Mouse (Mus musculus): ENCODE measurements around the gene Stn1. TPM values are rescaled to one million over a fixed set of nuclear protein-coding genes. Genes with fewer than 3 reads are reported as not detected.

The Stn1 gene
- polyA plus RNA-seq, 1 experiment from 2014 or later: 34.2 TPM

- Histone ChIP-seq H3K4me3 (no peak overlapping the region), H3K27ac (ENCODE audit: poor library complexity, severe bottlenecking) (no peak overlapping the region), H3K4me2 (no peak overlapping the region), H3K4me1 (replicated peaks) (peaks cover 72% of the 10 kb centered on the region), H3K36me3 (peaks cover 8% of the 10 kb centered on the region; the same call in 1 of the 2 replicates), H3K9ac (no peak overlapping the region), H3K27me3 (replicated peaks) (no peaks in the 10 kb centered on the region), H3K9me3 (replicated peaks) (peaks cover 3% of the 10 kb centered on the region; the same call in 1 of the 2 replicates)
- WGBS: 61% methylated on average over 9 of the region's 9 CpGs
- no peak for ATAC-seq (ENCODE audit: insufficient number of reproducible peaks, low FRiP score)
These were observed 75.9 kb downstream of the Stn1 start for GRCm38 (mm10) chr19:47461386-47461785.

- peaks cover 82% of the 10 kb centered on the region for H3K4me1 ChIP-seq (replicated peaks)
- WGBS: 65% methylated on average over 19 of the region's 19 CpGs
- peaks cover 8% of the 10 kb centered on the region; the same call in 1 of the 2 replicates for H3K36me3 ChIP-seq
- no peak overlapping the region for H3K4me3 ChIP-seq
- no peaks in the 10 kb centered on the region for H3K27me3 ChIP-seq (replicated peaks)
- ATAC-seq (ENCODE audit: insufficient number of reproducible peaks, low FRiP score): no peak
- H3K9me3 ChIP-seq (replicated peaks): peaks cover 3% of the 10 kb centered on the region; the same call in 1 of the 2 replicates
- no peak overlapping the region; the same call in 1 of the 2 replicates for H3K9ac ChIP-seq
- no peak overlapping the region for H3K27ac ChIP-seq (ENCODE audit: poor library complexity, severe bottlenecking)
- peak overlapping the region; percentile 32 for H3K4me2 ChIP-seq
These were observed 77.0 kb downstream of the Stn1 start for GRCm38 (mm10) chr19:47460120-47460960.

GRCm38 (mm10) chr19:47459214-47459613 lies 78.1 kb downstream of the Stn1 start:
- Histone ChIP-seq H3K9me3 (replicated peaks) (peaks cover 3% of the 10 kb centered on the region; the same call in 1 of the 2 replicates), H3K27ac (ENCODE audit: poor library complexity, severe bottlenecking) (no peak overlapping the region), H3K4me2 (0 out of 2 replicates have a peak overlapping the region, but pooled peaks have one; percentile 8), H3K4me1 (replicated peaks) (peaks cover 89% of the 10 kb centered on the region), H3K27me3 (replicated peaks) (no peaks in the 10 kb centered on the region), H3K9ac (peak overlapping the region; percentile 28; the same call in 1 of the 2 replicates), H3K4me3 (no peak overlapping the region), H3K36me3 (peaks cover 8% of the 10 kb centered on the region; the same call in 1 of the 2 replicates)
- 85% methylated on average over 4 of the region's 5 CpGs for WGBS
- no peak for ATAC-seq (ENCODE audit: insufficient number of reproducible peaks, low FRiP score)

GRCm38 (mm10) chr19:47458504-47459161 lies 78.7 kb downstream of the Stn1 start:
- Histone ChIP-seq H3K36me3 (peaks cover 8% of the 10 kb centered on the region; the same call in 1 of the 2 replicates), H3K27me3 (replicated peaks) (no peaks in the 10 kb centered on the region), H3K4me1 (replicated peaks) (peaks cover 95% of the 10 kb centered on the region), H3K9me3 (replicated peaks) (peaks cover 3% of the 10 kb centered on the region; the same call in 1 of the 2 replicates), H3K4me2 (peak overlapping the region; percentile 8; the same call in 1 of the 2 replicates), H3K9ac (peak overlapping the region; percentile 28; the same call in 1 of the 2 replicates), H3K27ac (ENCODE audit: poor library complexity, severe bottlenecking) (0 out of 2 replicates have a peak overlapping the region, but pooled peaks have one; percentile 7), H3K4me3 (no peak overlapping the region)
- WGBS: 52% methylated on average over 17 of the region's 17 CpGs
- no peak for ATAC-seq (ENCODE audit: insufficient number of reproducible peaks, low FRiP score)

GRCm38 (mm10) chr19:47457711-47458503 lies 79.4 kb downstream of the Stn1 start:
- WGBS: 45% methylated on average over 13 of the region's 13 CpGs
- H3K4me1 ChIP-seq (replicated peaks): peaks cover 96% of the 10 kb centered on the region
- peaks cover 8% of the 10 kb centered on the region; the same call in 1 of the 2 replicates for H3K36me3 ChIP-seq
- H3K9ac ChIP-seq: 0 out of 2 replicates have a peak overlapping the region, but pooled peaks have one; percentile 28
- no peaks in the 10 kb centered on the region for H3K27me3 ChIP-seq (replicated peaks)
- peak overlapping the region; percentile 27 for H3K27ac ChIP-seq (ENCODE audit: poor library complexity, severe bottlenecking)
- ATAC-seq (ENCODE audit: insufficient number of reproducible peaks, low FRiP score): peak; percentile 27; the same call in 1 of the 2 replicates
- H3K9me3 ChIP-seq (replicated peaks): peaks cover 3% of the 10 kb centered on the region; the same call in 1 of the 2 replicates
- no peak overlapping the region for H3K4me3 ChIP-seq
- H3K4me2 ChIP-seq: peak overlapping the region; percentile 8; the same call in 1 of the 2 replicates

- Histone ChIP-seq H3K9ac (no peak overlapping the region), H3K4me1 (replicated peaks) (peaks cover 96% of the 10 kb centered on the region), H3K27me3 (replicated peaks) (no peaks in the 10 kb centered on the region), H3K9me3 (replicated peaks) (no peaks in the 10 kb centered on the region), H3K4me2 (no peak overlapping the region), H3K27ac (ENCODE audit: poor library complexity, severe bottlenecking) (no peak overlapping the region), H3K4me3 (no peak overlapping the region), H3K36me3 (no peaks in the 10 kb centered on the region)
- no peak for ATAC-seq (ENCODE audit: insufficient number of reproducible peaks, low FRiP score)
- WGBS: 74% methylated on average over 6 of the region's 6 CpGs
These were observed 81.3 kb downstream of the Stn1 start for GRCm38 (mm10) chr19:47456021-47456420.

GRCm38 (mm10) chr19:47455001-47455755 lies 82.1 kb downstream of the Stn1 start:
- Histone ChIP-seq H3K27me3 (replicated peaks) (no peaks in the 10 kb centered on the region), H3K4me1 (replicated peaks) (peaks cover 97% of the 10 kb centered on the region), H3K27ac (ENCODE audit: poor library complexity, severe bottlenecking) (peak overlapping the region; percentile 96), H3K9ac (peak overlapping the region; percentile 58; the same call in 1 of the 2 replicates), H3K9me3 (replicated peaks) (no peaks in the 10 kb centered on the region), H3K4me2 (peak overlapping the region; percentile 38; the same call in 1 of the 2 replicates), H3K4me3 (no peak overlapping the region), H3K36me3 (no peaks in the 10 kb centered on the region)
- WGBS: 60% methylated on average over 15 of the region's 15 CpGs
- no peak for ATAC-seq (ENCODE audit: insufficient number of reproducible peaks, low FRiP score)

GRCm38 (mm10) chr19:47454167-47455000 lies 82.9 kb downstream of the Stn1 start:
- H3K4me3 ChIP-seq: no peak overlapping the region
- 41% methylated on average over 11 of the region's 11 CpGs for WGBS
- no peaks in the 10 kb centered on the region for H3K36me3 ChIP-seq
- H3K4me2 ChIP-seq: peak overlapping the region; percentile 38
- peaks cover 97% of the 10 kb centered on the region for H3K4me1 ChIP-seq (replicated peaks)
- H3K9ac ChIP-seq: peak overlapping the region; percentile 58; the same call in 1 of the 2 replicates
- ATAC-seq (ENCODE audit: insufficient number of reproducible peaks, low FRiP score): no peak
- no peaks in the 10 kb centered on the region for H3K9me3 ChIP-seq (replicated peaks)
- peak overlapping the region; percentile 96 for H3K27ac ChIP-seq (ENCODE audit: poor library complexity, severe bottlenecking)
- H3K27me3 ChIP-seq (replicated peaks): no peaks in the 10 kb centered on the region

GRCm38 (mm10) chr19:47453352-47453751 lies 84.0 kb downstream of the Stn1 start:
- H3K9me3 ChIP-seq (replicated peaks): no peaks in the 10 kb centered on the region
- peak overlapping the region; percentile 35; the same call in 1 of the 2 replicates for H3K9ac ChIP-seq
- peaks cover 97% of the 10 kb centered on the region for H3K4me1 ChIP-seq (replicated peaks)
- H3K4me3 ChIP-seq: no peak overlapping the region
- no peaks in the 10 kb centered on the region for H3K27me3 ChIP-seq (replicated peaks)
- ATAC-seq (ENCODE audit: insufficient number of reproducible peaks, low FRiP score): no peak
- 87% methylated on average over 7 of the region's 7 CpGs for WGBS
- no peaks in the 10 kb centered on the region for H3K36me3 ChIP-seq
- H3K4me2 ChIP-seq: no peak overlapping the region
- H3K27ac ChIP-seq (ENCODE audit: poor library complexity, severe bottlenecking): peak overlapping the region; percentile 96
